Mouse (Mus musculus): Measurements from ENCODE around the gene Gpd2. TPM values are rescaled to one million over a fixed set of nuclear protein-coding genes. Genes with fewer than 3 reads are reported as not detected.

Gene Gpd2
- polyA plus RNA-seq, 1 experiment from 2014 or later = 23.0 TPM

DNA sequence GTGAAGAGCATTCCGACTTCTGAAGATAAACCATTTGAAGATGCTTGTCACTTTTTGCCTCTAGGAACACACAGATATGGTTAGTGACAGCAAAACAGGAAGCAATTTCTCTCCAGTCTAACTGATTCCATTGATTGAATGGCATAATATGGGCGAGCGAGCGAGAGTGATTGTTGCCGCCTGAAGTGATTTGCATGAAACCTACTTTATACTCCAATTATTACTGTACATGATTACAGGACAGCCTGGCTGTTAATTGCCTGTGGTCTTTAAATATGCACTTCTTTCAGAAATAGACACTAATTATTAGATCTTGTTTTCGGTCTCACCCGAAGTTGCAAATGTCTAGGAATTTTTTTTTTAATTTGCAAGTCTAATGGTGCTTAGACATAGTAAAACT lies 46.4 kb downstream of the Gpd2 start:
- H3K4me3 ChIP-seq (replicated peaks; ENCODE audit: low read length) = no peak overlapping the region
- no peak overlapping the region for H3K9ac ChIP-seq
- no peak overlapping the region for H3K27ac ChIP-seq
- 65% methylated on average over 7 of the region's 7 CpGs for WGBS
- H3K36me3 ChIP-seq (replicated peaks; ENCODE audit: control insufficient read depth, insufficient read depth) = no peaks in the 10 kb centered on the region
- H3K4me2 ChIP-seq (replicated peaks) = no peak overlapping the region
- H3K9me3 ChIP-seq (ENCODE audit: control insufficient read depth, low read length) = no peaks in the 10 kb centered on the region
- no peaks in the 10 kb centered on the region for H3K4me1 ChIP-seq (replicated peaks; ENCODE audit: control insufficient read depth, insufficient read depth, low read length)
- no peaks in the 10 kb centered on the region for H3K27me3 ChIP-seq (ENCODE audit: control insufficient read depth, insufficient read depth, low read length)
- ATAC-seq (ENCODE audit: low FRiP score) = no peak
- no peak for DNase-seq (ENCODE audit: low spot score)

DNA sequence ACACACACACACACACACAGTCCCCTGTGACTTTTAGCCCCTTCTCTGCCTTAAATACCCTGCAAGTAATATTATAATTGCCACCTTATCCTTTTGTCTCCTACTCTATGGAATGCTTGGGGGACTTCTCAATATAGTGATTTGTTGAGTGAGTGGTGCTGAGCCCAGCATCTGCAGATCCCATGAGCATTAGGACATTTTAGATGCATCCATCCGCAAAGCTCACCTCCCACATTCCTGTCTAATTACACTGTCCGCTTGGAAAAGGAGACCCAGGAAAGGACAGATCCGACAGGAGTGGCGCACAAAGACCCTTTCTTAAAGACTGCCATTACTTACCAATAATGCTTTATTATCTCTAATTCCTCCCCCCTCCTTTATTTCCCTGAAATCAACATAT lies 47.8 kb downstream of the Gpd2 start:
- H3K36me3 ChIP-seq (replicated peaks; ENCODE audit: control insufficient read depth, insufficient read depth) = no peaks in the 10 kb centered on the region
- DNase-seq (ENCODE audit: low spot score) (no peak), ATAC-seq (ENCODE audit: low FRiP score) (no peak)
- no peak overlapping the region for H3K4me3 ChIP-seq (replicated peaks; ENCODE audit: low read length)
- no peaks in the 10 kb centered on the region for H3K9me3 ChIP-seq (ENCODE audit: control insufficient read depth, low read length)
- H3K9ac ChIP-seq = no peak overlapping the region
- H3K4me2 ChIP-seq (replicated peaks) = no peak overlapping the region
- no peak overlapping the region for H3K27ac ChIP-seq
- no peaks in the 10 kb centered on the region for H3K4me1 ChIP-seq (replicated peaks; ENCODE audit: control insufficient read depth, insufficient read depth, low read length)
- 71% methylated on average over 4 of the region's 4 CpGs for WGBS
- H3K27me3 ChIP-seq (ENCODE audit: control insufficient read depth, insufficient read depth, low read length) = no peaks in the 10 kb centered on the region

DNA sequence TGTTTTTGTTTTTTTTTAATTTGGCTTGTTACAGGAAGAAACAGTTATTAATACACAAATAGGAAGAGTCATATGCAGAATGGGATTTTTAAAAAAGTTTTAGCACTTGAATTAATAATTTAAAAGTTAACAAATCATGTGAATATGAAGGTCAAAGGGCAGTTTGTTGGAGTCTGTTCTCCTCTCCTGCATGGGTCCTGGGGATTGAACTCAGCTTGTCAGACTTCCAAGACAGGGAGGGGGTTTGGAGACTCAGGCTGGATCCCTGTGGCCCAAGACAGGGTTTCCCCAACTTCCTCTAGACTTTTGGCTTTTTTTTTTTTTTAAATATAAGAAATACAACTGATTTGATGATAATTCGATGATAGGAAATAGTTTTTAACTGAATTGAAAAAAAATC lies 50.6 kb downstream of the Gpd2 start:
- Histone ChIP-seq H3K4me3 (replicated peaks; ENCODE audit: low read length) (no peak overlapping the region), H3K36me3 (replicated peaks; ENCODE audit: control insufficient read depth, insufficient read depth) (no peaks in the 10 kb centered on the region), H3K27me3 (ENCODE audit: control insufficient read depth, insufficient read depth, low read length) (no peaks in the 10 kb centered on the region), H3K9me3 (ENCODE audit: control insufficient read depth, low read length) (no peaks in the 10 kb centered on the region), H3K27ac (no peak overlapping the region), H3K4me1 (replicated peaks; ENCODE audit: control insufficient read depth, insufficient read depth, low read length) (no peaks in the 10 kb centered on the region), H3K9ac (no peak overlapping the region), H3K4me2 (replicated peaks) (no peak overlapping the region)
- WGBS = 85% methylated on average over 1 of the region's 1 CpGs
- ATAC-seq (ENCODE audit: low FRiP score) (no peak), DNase-seq (ENCODE audit: low spot score) (no peak)

DNA sequence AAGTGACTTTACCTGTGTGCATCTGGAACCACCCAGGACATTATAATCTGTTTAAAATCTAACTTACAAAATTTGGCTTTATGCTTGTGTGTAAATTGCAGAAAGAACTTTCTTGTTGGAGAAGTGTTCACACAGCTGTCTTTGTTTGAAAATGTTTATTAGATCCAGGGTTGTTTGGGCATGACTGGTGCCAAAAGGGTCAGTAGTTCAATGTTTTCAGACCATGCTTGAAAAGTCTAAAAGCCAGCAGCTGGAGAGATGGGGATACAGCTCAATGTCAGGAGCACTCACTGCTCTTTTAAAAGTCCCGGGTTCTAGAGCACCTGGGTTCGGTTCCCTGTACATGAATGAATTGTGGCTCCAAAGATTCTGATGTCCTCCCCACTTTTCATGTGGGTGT lies 56.1 kb downstream of the Gpd2 start:
- no peak overlapping the region for H3K9ac ChIP-seq
- DNase-seq (ENCODE audit: low spot score) (no peak), ATAC-seq (ENCODE audit: low FRiP score) (no peak)
- 95% methylated on average over 2 of the region's 2 CpGs for WGBS
- no peaks in the 10 kb centered on the region for H3K27me3 ChIP-seq (ENCODE audit: control insufficient read depth, insufficient read depth, low read length)
- no peaks in the 10 kb centered on the region for H3K4me1 ChIP-seq (replicated peaks; ENCODE audit: control insufficient read depth, insufficient read depth, low read length)
- H3K36me3 ChIP-seq (replicated peaks; ENCODE audit: control insufficient read depth, insufficient read depth) = no peaks in the 10 kb centered on the region
- no peaks in the 10 kb centered on the region for H3K9me3 ChIP-seq (ENCODE audit: control insufficient read depth, low read length)
- H3K4me3 ChIP-seq (replicated peaks; ENCODE audit: low read length) = no peak overlapping the region
- H3K27ac ChIP-seq = no peak overlapping the region
- H3K4me2 ChIP-seq (replicated peaks) = no peak overlapping the region

DNA sequence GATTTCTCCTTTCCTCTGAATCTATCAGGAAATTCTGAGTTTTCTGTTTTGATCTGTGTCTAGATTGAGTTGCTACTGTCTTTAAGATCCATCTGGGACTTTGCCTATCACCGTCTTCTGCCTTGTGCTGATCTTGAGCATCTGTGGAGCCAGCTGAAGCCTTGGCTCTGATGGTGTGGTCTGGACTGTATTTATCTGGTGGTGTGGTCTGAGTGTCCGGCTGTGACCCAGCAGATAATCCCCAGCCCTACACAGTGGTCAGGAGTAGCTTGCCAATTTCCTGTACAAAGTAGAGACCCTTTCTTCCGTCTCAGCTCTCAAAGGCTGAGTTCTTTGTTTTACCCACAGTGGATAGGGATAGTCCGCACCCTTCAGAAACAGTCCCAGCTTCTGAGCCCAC lies 58.6 kb downstream of the Gpd2 start:
- no peak overlapping the region for H3K9ac ChIP-seq
- H3K27me3 ChIP-seq (ENCODE audit: control insufficient read depth, insufficient read depth, low read length) = no peaks in the 10 kb centered on the region
- H3K4me1 ChIP-seq (replicated peaks; ENCODE audit: control insufficient read depth, insufficient read depth, low read length) = no peaks in the 10 kb centered on the region
- WGBS = 81% methylated on average over 4 of the region's 4 CpGs
- no peak overlapping the region for H3K27ac ChIP-seq
- no peak overlapping the region for H3K4me3 ChIP-seq (replicated peaks; ENCODE audit: low read length)
- no peaks in the 10 kb centered on the region for H3K36me3 ChIP-seq (replicated peaks; ENCODE audit: control insufficient read depth, insufficient read depth)
- DNase-seq (ENCODE audit: low spot score) = no peak
- no peaks in the 10 kb centered on the region for H3K9me3 ChIP-seq (ENCODE audit: control insufficient read depth, low read length)
- H3K4me2 ChIP-seq (replicated peaks) = no peak overlapping the region
- ATAC-seq (ENCODE audit: low FRiP score) = no peak

DNA sequence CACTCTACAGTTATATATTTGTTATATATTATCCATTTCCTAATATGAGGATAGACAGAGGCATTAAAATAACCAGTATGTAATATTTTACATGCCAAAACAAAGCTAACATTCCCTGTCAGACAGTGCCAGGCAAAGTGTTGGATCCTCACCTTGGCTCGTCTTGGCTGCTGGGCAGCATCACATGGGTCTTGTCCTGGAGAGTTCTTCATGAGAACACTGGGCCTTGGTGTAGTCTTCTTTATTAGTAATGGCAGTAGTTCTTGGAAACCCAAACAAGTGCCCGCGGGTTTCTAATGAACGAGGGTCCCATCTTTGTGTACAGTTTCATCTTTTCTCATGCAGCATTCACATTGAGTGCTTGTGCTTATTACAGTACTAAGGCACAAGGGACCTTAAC lies 59.8 kb downstream of the Gpd2 start:
- no peaks in the 10 kb centered on the region for H3K27me3 ChIP-seq (ENCODE audit: control insufficient read depth, insufficient read depth, low read length)
- no peaks in the 10 kb centered on the region for H3K9me3 ChIP-seq (ENCODE audit: control insufficient read depth, low read length)
- H3K27ac ChIP-seq = no peak overlapping the region
- DNase-seq (ENCODE audit: low spot score) = no peak
- H3K36me3 ChIP-seq (replicated peaks; ENCODE audit: control insufficient read depth, insufficient read depth) = no peaks in the 10 kb centered on the region
- no peak overlapping the region for H3K4me3 ChIP-seq (replicated peaks; ENCODE audit: low read length)
- no peaks in the 10 kb centered on the region for H3K4me1 ChIP-seq (replicated peaks; ENCODE audit: control insufficient read depth, insufficient read depth, low read length)
- H3K4me2 ChIP-seq (replicated peaks) = no peak overlapping the region
- WGBS = 93% methylated on average over 4 of the region's 4 CpGs
- no peak for ATAC-seq (ENCODE audit: low FRiP score)
- H3K9ac ChIP-seq = no peak overlapping the region

DNA sequence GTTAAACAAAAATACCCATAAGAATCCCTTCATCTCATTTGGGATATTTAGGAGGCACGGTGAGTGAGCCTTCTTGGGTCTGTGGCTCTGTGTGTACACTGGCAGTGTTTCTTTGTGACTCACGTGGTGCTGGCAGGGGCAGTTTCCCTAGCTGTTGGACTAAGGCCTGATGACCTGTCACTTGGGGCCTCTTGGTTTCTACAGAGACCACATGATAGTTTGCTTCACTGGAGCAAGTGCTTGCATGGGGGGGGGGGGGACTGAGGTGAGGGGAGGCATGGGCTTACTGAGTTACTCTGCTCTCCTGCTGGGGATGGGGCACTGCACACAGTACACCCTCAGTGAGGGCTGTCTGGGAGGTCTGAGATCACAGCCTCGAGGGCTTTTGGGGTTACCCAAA lies 64.1 kb downstream of the Gpd2 start:
- ATAC-seq (ENCODE audit: low FRiP score) (peak; percentile 48; the same call in 1 of the 2 replicates), DNase-seq (ENCODE audit: low spot score) (no peak)
- Histone ChIP-seq H3K9me3 (ENCODE audit: control insufficient read depth, low read length) (no peaks in the 10 kb centered on the region), H3K36me3 (replicated peaks; ENCODE audit: control insufficient read depth, insufficient read depth) (no peaks in the 10 kb centered on the region), H3K27ac (no peak overlapping the region), H3K27me3 (ENCODE audit: control insufficient read depth, insufficient read depth, low read length) (no peaks in the 10 kb centered on the region), H3K4me2 (replicated peaks) (no peak overlapping the region), H3K4me3 (replicated peaks; ENCODE audit: low read length) (no peak overlapping the region), H3K9ac (no peak overlapping the region), H3K4me1 (replicated peaks; ENCODE audit: control insufficient read depth, insufficient read depth, low read length) (peaks cover 13% of the 10 kb centered on the region; the same call in 1 of the 2 replicates)
- WGBS = 64% methylated on average over 3 of the region's 3 CpGs

DNA sequence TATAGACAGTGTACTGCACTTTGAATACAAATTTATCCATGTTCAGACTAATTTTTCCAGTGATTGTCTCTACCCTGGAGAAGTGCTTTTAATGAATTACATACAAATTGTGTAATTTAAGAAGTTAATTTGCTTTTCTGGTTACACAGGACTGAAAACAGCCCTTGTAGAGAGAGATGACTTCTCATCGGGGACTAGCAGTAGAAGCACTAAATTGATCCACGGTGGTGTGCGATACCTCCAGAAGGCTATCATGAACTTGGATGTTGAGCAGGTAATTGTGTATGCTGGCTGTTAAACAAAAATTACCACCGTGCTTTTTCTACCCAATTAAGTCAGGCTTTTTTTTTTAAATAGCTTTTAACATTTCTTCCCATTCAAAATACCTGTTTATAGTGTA lies 66.8 kb downstream of the Gpd2 start:
- DNase-seq (ENCODE audit: low spot score) = no peak
- Histone ChIP-seq H3K4me1 (replicated peaks; ENCODE audit: control insufficient read depth, insufficient read depth, low read length) (peaks cover 13% of the 10 kb centered on the region; the same call in 1 of the 2 replicates), H3K27ac (no peak overlapping the region), H3K9ac (no peak overlapping the region), H3K4me3 (replicated peaks; ENCODE audit: low read length) (no peak overlapping the region), H3K36me3 (replicated peaks; ENCODE audit: control insufficient read depth, insufficient read depth) (no peaks in the 10 kb centered on the region), H3K9me3 (ENCODE audit: control insufficient read depth, low read length) (no peaks in the 10 kb centered on the region), H3K27me3 (ENCODE audit: control insufficient read depth, insufficient read depth, low read length) (no peaks in the 10 kb centered on the region), H3K4me2 (replicated peaks) (0 out of 2 replicates have a peak overlapping the region, but pooled peaks have one; percentile 6)
- 63% methylated on average over 4 of the region's 4 CpGs for WGBS
- 0 out of 2 replicates have a peak, but pooled peaks have one; percentile 26 for ATAC-seq (ENCODE audit: low FRiP score)

DNA sequence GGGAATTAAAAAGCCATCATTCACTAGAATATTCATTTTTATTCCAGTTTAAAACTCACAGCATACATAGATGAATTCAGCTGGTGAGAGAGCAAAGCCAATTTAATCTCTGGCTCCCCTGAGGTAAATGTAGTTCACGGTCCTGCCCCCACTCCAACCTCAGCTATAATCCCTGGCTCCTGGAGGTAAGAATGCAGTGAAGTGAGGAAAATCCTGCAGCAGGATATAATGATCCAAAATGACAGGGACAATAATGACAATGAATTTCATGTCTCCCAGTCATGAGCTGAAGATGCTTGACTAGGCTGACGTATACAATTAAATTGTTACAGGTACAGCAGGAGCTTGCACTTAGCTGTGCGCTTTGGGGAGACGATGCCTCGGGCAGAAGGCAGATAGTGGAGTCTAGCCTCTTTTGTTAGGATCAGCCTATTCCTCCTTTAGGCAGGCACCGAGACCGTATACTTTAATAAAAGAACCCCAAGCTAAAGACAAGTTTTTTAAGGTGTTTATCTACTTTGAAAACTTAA lies 74.9 kb downstream of the Gpd2 start:
- no peaks in the 10 kb centered on the region for H3K27me3 ChIP-seq (ENCODE audit: control insufficient read depth, insufficient read depth, low read length)
- no peak overlapping the region for H3K9ac ChIP-seq
- H3K27ac ChIP-seq = no peak overlapping the region
- ATAC-seq (ENCODE audit: low FRiP score) = no peak
- H3K4me3 ChIP-seq (replicated peaks; ENCODE audit: low read length) = no peak overlapping the region
- H3K4me2 ChIP-seq (replicated peaks) = no peak overlapping the region
- no peaks in the 10 kb centered on the region for H3K36me3 ChIP-seq (replicated peaks; ENCODE audit: control insufficient read depth, insufficient read depth)
- DNase-seq (ENCODE audit: low spot score) = no peak
- H3K9me3 ChIP-seq (ENCODE audit: control insufficient read depth, low read length) = no peaks in the 10 kb centered on the region
- H3K4me1 ChIP-seq (replicated peaks; ENCODE audit: control insufficient read depth, insufficient read depth, low read length) = no peaks in the 10 kb centered on the region
- WGBS = 61% methylated on average over 7 of the region's 7 CpGs

DNA sequence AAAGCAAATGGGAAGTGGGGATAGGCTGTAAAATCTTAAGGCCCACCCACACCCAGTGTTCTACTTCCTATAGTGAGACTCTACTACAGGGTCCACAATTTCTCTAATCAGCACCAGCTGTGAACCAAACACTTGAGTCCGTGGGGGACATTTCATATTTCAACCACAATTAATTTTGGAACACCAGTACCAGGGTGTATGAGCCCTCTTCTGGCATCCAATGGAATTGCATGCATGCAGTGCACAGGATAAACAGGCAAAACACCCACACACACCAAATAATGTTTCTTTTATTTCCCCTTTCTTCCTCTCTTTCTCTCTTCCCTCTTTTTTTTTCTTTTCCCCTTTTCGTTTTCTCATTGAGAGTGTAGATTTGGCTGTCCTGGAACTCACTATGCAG lies 78.6 kb downstream of the Gpd2 start:
- Histone ChIP-seq H3K27me3 (ENCODE audit: control insufficient read depth, insufficient read depth, low read length) (no peaks in the 10 kb centered on the region), H3K4me1 (replicated peaks; ENCODE audit: control insufficient read depth, insufficient read depth, low read length) (no peaks in the 10 kb centered on the region), H3K4me2 (replicated peaks) (no peak overlapping the region), H3K9ac (no peak overlapping the region), H3K9me3 (ENCODE audit: control insufficient read depth, low read length) (no peaks in the 10 kb centered on the region), H3K27ac (no peak overlapping the region), H3K4me3 (replicated peaks; ENCODE audit: low read length) (no peak overlapping the region), H3K36me3 (replicated peaks; ENCODE audit: control insufficient read depth, insufficient read depth) (no peaks in the 10 kb centered on the region)
- WGBS = 59% methylated on average over 2 of the region's 2 CpGs
- ATAC-seq (ENCODE audit: low FRiP score) (no peak), DNase-seq (ENCODE audit: low spot score) (no peak)

Measured in hindbrain, embryonic 14.5 days (tissue).